15 mouse cellular contexts compared by ENCODE assay signal in the genomic region with DNA sequence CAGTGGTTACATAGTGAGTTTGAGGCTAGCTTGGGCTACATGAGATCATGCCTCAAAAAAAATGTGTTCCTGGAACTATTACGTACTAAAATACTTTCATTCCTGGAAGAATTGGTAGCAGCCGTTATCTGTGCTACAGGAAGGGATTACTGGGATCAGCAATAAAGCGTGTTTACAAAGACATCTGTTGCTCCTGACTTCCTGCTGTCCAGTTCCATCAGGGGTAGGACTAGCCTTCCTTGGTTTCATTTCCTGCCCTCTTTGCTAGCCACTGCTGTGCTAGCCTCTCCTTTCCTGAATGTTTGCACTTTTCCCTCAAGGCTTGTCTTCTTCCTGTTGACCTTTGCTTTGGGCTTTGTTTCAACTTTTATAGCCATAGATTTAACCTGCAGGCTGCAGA. TPM values are rescaled to one million over a fixed set of nuclear protein-coding genes. Genes with fewer than 3 reads are reported as not detected.
DNase-seq lines count a peak whose midpoint lies in the region; ATAC-seq and TF ChIP-seq lines count a peak whose summit lies in the region.
"Had no signal": no experiment of that assay in that cellular context is flagged by ENCODE, and none has a peak within 500 bp of the region (broad histone marks: within the 10 kb centered on the region; RNA-seq: fewer than 3 reads in every experiment).

No protein-coding gene starts in this region.

- no peak overlapping the region for H3K4me3 ChIP-seq in intestine, embryonic 16.5 days (ENCODE audit: low read length)
- no peak overlapping the region for H3K4me3 ChIP-seq in intestine, embryonic 15.5 days (replicated peaks)
- no peak overlapping the region for H3K4me3 ChIP-seq in liver, postnatal 0 days (ENCODE audit: low read depth, low read length)
- H3K4me3 ChIP-seq in brown adipose tissue, adult 24 weeks (ENCODE audit: insufficient read depth, low read depth, low read length): no peak overlapping the region
- H3K4me3 ChIP-seq in hindbrain, embryonic 14.5 days (replicated peaks; ENCODE audit: low read length): no peak overlapping the region
- H3K4me3 ChIP-seq: forebrain, embryonic 13.5 days; heart, embryonic 12.5 days; hindbrain, embryonic 10.5 days had no signal

- no peaks in the 10 kb centered on the region for H3K27me3 ChIP-seq in intestine, embryonic 16.5 days (replicated peaks; ENCODE audit: control insufficient read depth, insufficient read depth, low read length)
- H3K27me3 ChIP-seq in intestine, embryonic 15.5 days (replicated peaks): no peaks in the 10 kb centered on the region
- H3K27me3 ChIP-seq in liver, postnatal 0 days (ENCODE audit: insufficient read depth, low read length): no peaks in the 10 kb centered on the region
- H3K27me3 ChIP-seq in hindbrain, embryonic 14.5 days (ENCODE audit: control insufficient read depth, insufficient read depth, low read length): no peaks in the 10 kb centered on the region
- H3K27me3 ChIP-seq: forebrain, embryonic 13.5 days; heart, embryonic 12.5 days had no signal

- H3K36me3 ChIP-seq in intestine, embryonic 16.5 days (ENCODE audit: control insufficient read depth, insufficient read depth, low read length): no peaks in the 10 kb centered on the region
- no peaks in the 10 kb centered on the region for H3K36me3 ChIP-seq in intestine, embryonic 15.5 days
- no peaks in the 10 kb centered on the region for H3K36me3 ChIP-seq in liver, postnatal 0 days (replicated peaks; ENCODE audit: insufficient read depth, low read length)
- H3K36me3 ChIP-seq in hindbrain, embryonic 14.5 days (replicated peaks; ENCODE audit: control insufficient read depth, insufficient read depth): no peaks in the 10 kb centered on the region
- H3K36me3 ChIP-seq: heart, embryonic 12.5 days; hindbrain, embryonic 10.5 days had no signal

- peak; percentile 59 for TF ChIP-seq EP300 in liver, postnatal 0 days (IDR thresholded peaks at IDR 0.05; ENCODE audit: low read depth)

- no peak for DNase-seq in liver, postnatal 0 days
- DNase-seq in liver: no peak
- peak; percentile 14 for DNase-seq in lung, postnatal 36 days
- DNase-seq in hindbrain, embryonic 14.5 days (ENCODE audit: low spot score): no peak
- DNase-seq: cerebellum, postnatal 10 days; embryo, embryonic 11 days; gastrocnemius, postnatal 14 days; thymus, adult 18-20 months had no signal

- H3K27ac ChIP-seq in intestine, embryonic 16.5 days (ENCODE audit: low read length): no peak overlapping the region
- H3K27ac ChIP-seq in intestine, embryonic 15.5 days: no peak overlapping the region
- H3K27ac ChIP-seq in liver, postnatal 0 days (ENCODE audit: low read depth): no peak overlapping the region
- peak overlapping the region; percentile 66 for H3K27ac ChIP-seq in brown adipose tissue, adult 24 weeks (replicated peaks; ENCODE audit: low read depth, low read length)
- no peak overlapping the region for H3K27ac ChIP-seq in hindbrain, embryonic 14.5 days
- H3K27ac ChIP-seq: forebrain, embryonic 13.5 days; hindbrain, embryonic 10.5 days had no signal

- H3K4me1 ChIP-seq in intestine, embryonic 16.5 days (ENCODE audit: control insufficient read depth, insufficient read depth, low read length): no peaks in the 10 kb centered on the region
- H3K4me1 ChIP-seq in intestine, embryonic 15.5 days (replicated peaks): no peaks in the 10 kb centered on the region
- H3K4me1 ChIP-seq in liver, postnatal 0 days (ENCODE audit: insufficient read depth): no peaks in the 10 kb centered on the region
- H3K4me1 ChIP-seq in brown adipose tissue, adult 24 weeks (ENCODE audit: control insufficient read depth, insufficient read depth, insufficient read length, low read length): peaks cover 5% of the 10 kb centered on the region; the same call in 1 of the 2 replicates
- no peaks in the 10 kb centered on the region for H3K4me1 ChIP-seq in hindbrain, embryonic 14.5 days (replicated peaks; ENCODE audit: control insufficient read depth, insufficient read depth, low read length)
- H3K4me1 ChIP-seq: forebrain, embryonic 13.5 days; heart, embryonic 12.5 days; hindbrain, embryonic 10.5 days had no signal

- peak; percentile 64 for ATAC-seq in intestine, embryonic 16.5 days
- no peak for ATAC-seq in intestine, embryonic 15.5 days
- ATAC-seq in liver, postnatal 0 days: peak; percentile 64
- no peak for ATAC-seq in hindbrain, embryonic 14.5 days (ENCODE audit: low FRiP score)
- ATAC-seq: forebrain, embryonic 13.5 days; midbrain, embryonic 16.5 days had no signal

- WGBS in intestine, embryonic 16.5 days: 50% methylated on average over 3 of the region's 3 CpGs
- WGBS in intestine, embryonic 15.5 days: 48% methylated on average over 3 of the region's 3 CpGs
- 52% methylated on average over 3 of the region's 3 CpGs for WGBS in liver, postnatal 0 days (ENCODE audit: insufficient replicate concordance)
- WGBS in hindbrain, embryonic 14.5 days: 84% methylated on average over 3 of the region's 3 CpGs

- no peak overlapping the region for H3K9ac ChIP-seq in intestine, embryonic 16.5 days (ENCODE audit: low read depth, low read length)
- no peak overlapping the region for H3K9ac ChIP-seq in intestine, embryonic 15.5 days
- no peak overlapping the region for H3K9ac ChIP-seq in liver, postnatal 0 days (replicated peaks)
- H3K9ac ChIP-seq in hindbrain, embryonic 14.5 days: no peak overlapping the region
- H3K9ac ChIP-seq: forebrain, embryonic 13.5 days; heart, embryonic 12.5 days had no signal

- no peak overlapping the region for H3K4me2 ChIP-seq in intestine, embryonic 16.5 days (ENCODE audit: low read depth, low read length)
- H3K4me2 ChIP-seq in intestine, embryonic 15.5 days (replicated peaks): no peak overlapping the region
- no peak overlapping the region for H3K4me2 ChIP-seq in liver, postnatal 0 days (ENCODE audit: low read depth, low read length)
- no peak overlapping the region for H3K4me2 ChIP-seq in hindbrain, embryonic 14.5 days (replicated peaks)
- H3K4me2 ChIP-seq: forebrain, embryonic 13.5 days; heart, embryonic 12.5 days had no signal

- TF ChIP-seq CTCF in liver, postnatal 0 days (IDR thresholded peaks at IDR 0.05; ENCODE audit: low read depth): no peak

- H3K9me3 ChIP-seq in intestine, embryonic 16.5 days (ENCODE audit: control insufficient read depth, low read length): no peaks in the 10 kb centered on the region
- no peaks in the 10 kb centered on the region for H3K9me3 ChIP-seq in intestine, embryonic 15.5 days
- no peaks in the 10 kb centered on the region for H3K9me3 ChIP-seq in liver, postnatal 0 days (ENCODE audit: low read length)
- H3K9me3 ChIP-seq in hindbrain, embryonic 14.5 days (ENCODE audit: control insufficient read depth, low read length): no peaks in the 10 kb centered on the region
- H3K9me3 ChIP-seq: forebrain, embryonic 13.5 days; heart, embryonic 12.5 days; hindbrain, embryonic 10.5 days had no signal

RNA-seq across cellular contexts. Expression of a gene that starts 34.9 kb away (rescaled TPM):
- polyA plus RNA-seq in intestine, embryonic 16.5 days (2015; fragmentation: Nextera tagmentation; extraction: Ambion mirVana): 128 and 130 TPM in 2 replicates
- 126 and 137 TPM in 2 replicates for polyA plus RNA-seq in intestine, embryonic 15.5 days (2015; fragmentation: Nextera tagmentation; extraction: Ambion mirVana)
- polyA plus RNA-seq in liver, postnatal 0 days (2015; fragmentation: Nextera tagmentation; extraction: Ambion mirVana): 50.6 and 55.7 TPM in 2 replicates
- polyA plus RNA-seq in brown adipose tissue, adult 24 weeks (2012; ENCODE audit: insufficient read depth, insufficient read length, missing spikeins): 44.5 and 46.4 TPM in 2 replicates
- 90.2 and 102 TPM in 2 replicates for polyA plus RNA-seq in hindbrain, embryonic 14.5 days (2014; fragmentation: Nextera tagmentation; extraction: Ambion mirVana)

RNA-seq across cellular contexts. Expression of a gene that starts 34.9 kb away (rescaled TPM):
- polyA plus RNA-seq in intestine, embryonic 16.5 days (2015; fragmentation: Nextera tagmentation; extraction: Ambion mirVana): 9.9 and 14.1 TPM in 2 replicates
- polyA plus RNA-seq in intestine, embryonic 15.5 days (2015; fragmentation: Nextera tagmentation; extraction: Ambion mirVana): 8.0 and 10.9 TPM in 2 replicates
- 2.8 and 3.2 TPM in 2 replicates for polyA plus RNA-seq in liver, postnatal 0 days (2015; fragmentation: Nextera tagmentation; extraction: Ambion mirVana)
- 3.0 and 5.2 TPM in 2 replicates for polyA plus RNA-seq in brown adipose tissue, adult 24 weeks (2012; ENCODE audit: insufficient read depth, insufficient read length, missing spikeins)
- polyA plus RNA-seq in hindbrain, embryonic 14.5 days (2014; fragmentation: Nextera tagmentation; extraction: Ambion mirVana): 2.4 and 4.1 TPM in 2 replicates

RNA-seq across cellular contexts. Expression of a gene that starts 50.4 kb away (rescaled TPM):
- polyA plus RNA-seq in intestine, embryonic 16.5 days (2015; fragmentation: Nextera tagmentation; extraction: Ambion mirVana): 311 and 329 TPM in 2 replicates
- 445 and 494 TPM in 2 replicates for polyA plus RNA-seq in intestine, embryonic 15.5 days (2015; fragmentation: Nextera tagmentation; extraction: Ambion mirVana)
- polyA plus RNA-seq in liver, postnatal 0 days (2015; fragmentation: Nextera tagmentation; extraction: Ambion mirVana): 306 and 323 TPM in 2 replicates
- polyA plus RNA-seq in brown adipose tissue, adult 24 weeks (2012; ENCODE audit: insufficient read depth, insufficient read length, missing spikeins): 283 and 306 TPM in 2 replicates
- 187 and 221 TPM in 2 replicates for polyA plus RNA-seq in hindbrain, embryonic 14.5 days (2014; fragmentation: Nextera tagmentation; extraction: Ambion mirVana)

RNA-seq across cellular contexts. Expression of a gene that starts 50.5 kb away (rescaled TPM):
- 1.8 and 2.1 TPM in 2 replicates for polyA plus RNA-seq in intestine, embryonic 16.5 days (2015; fragmentation: Nextera tagmentation; extraction: Ambion mirVana)
- polyA plus RNA-seq in intestine, embryonic 15.5 days (2015; fragmentation: Nextera tagmentation; extraction: Ambion mirVana): 2.7 and 3.3 TPM in 2 replicates
- polyA plus RNA-seq in liver, postnatal 0 days (2015; fragmentation: Nextera tagmentation; extraction: Ambion mirVana): 0.46 and 0.61 TPM in 2 replicates
- polyA plus RNA-seq in brown adipose tissue, adult 24 weeks (2012; ENCODE audit: insufficient read depth, insufficient read length, missing spikeins): 0.40 and 0.67 TPM in 2 replicates
- polyA plus RNA-seq in hindbrain, embryonic 14.5 days (2014; fragmentation: Nextera tagmentation; extraction: Ambion mirVana): 5.4 and 5.7 TPM in 2 replicates

RNA-seq across cellular contexts. Expression of a gene that starts 52.5 kb away (rescaled TPM):
- polyA plus RNA-seq in intestine, embryonic 16.5 days (2015; fragmentation: Nextera tagmentation; extraction: Ambion mirVana): 1.0 and 1.4 TPM in 2 replicates
- 1.5 and 1.6 TPM in 2 replicates for polyA plus RNA-seq in intestine, embryonic 15.5 days (2015; fragmentation: Nextera tagmentation; extraction: Ambion mirVana)
- polyA plus RNA-seq in liver, postnatal 0 days (2015; fragmentation: Nextera tagmentation; extraction: Ambion mirVana): 10.9 and 11.9 TPM in 2 replicates
- polyA plus RNA-seq in brown adipose tissue, adult 24 weeks (2012; ENCODE audit: insufficient read depth, insufficient read length, missing spikeins): 0.79 and 1.4 TPM in 2 replicates
- 0.29 TPM in 1 of 2 replicates, not detected in the other for polyA plus RNA-seq in hindbrain, embryonic 14.5 days (2014; fragmentation: Nextera tagmentation; extraction: Ambion mirVana)

Comparison
In these comparisons a context has a peak if more than half of its experiments do, and no peak if none do; other contexts are left out.
1. ATAC-seq: peak in intestine, embryonic 16.5 days (single experiment) and liver, postnatal 0 days (single experiment); none in intestine, embryonic 15.5 days (single experiment) and hindbrain, embryonic 14.5 days (single experiment).